Mouse (Mus musculus) right cerebral cortex, postnatal 4 days (tissue): ENCODE results near the gene Slc46a2.
A peak's percentile ranks its signal among the peaks of the same experiment; 100 is the strongest.

Source experiments
- DNase-seq: peaks from one replicate; pipeline ENCODE4 v3.0.0-alpha.2; 2022

Slc46a2 gene

GRCm38 (mm10) chr4:59914608-59915403 is at the start of gene Slc46a2:
Gene Slc46a2, minus strand, starts transcription at chr4:59915056.
- no peak for DNase-seq

DNA sequence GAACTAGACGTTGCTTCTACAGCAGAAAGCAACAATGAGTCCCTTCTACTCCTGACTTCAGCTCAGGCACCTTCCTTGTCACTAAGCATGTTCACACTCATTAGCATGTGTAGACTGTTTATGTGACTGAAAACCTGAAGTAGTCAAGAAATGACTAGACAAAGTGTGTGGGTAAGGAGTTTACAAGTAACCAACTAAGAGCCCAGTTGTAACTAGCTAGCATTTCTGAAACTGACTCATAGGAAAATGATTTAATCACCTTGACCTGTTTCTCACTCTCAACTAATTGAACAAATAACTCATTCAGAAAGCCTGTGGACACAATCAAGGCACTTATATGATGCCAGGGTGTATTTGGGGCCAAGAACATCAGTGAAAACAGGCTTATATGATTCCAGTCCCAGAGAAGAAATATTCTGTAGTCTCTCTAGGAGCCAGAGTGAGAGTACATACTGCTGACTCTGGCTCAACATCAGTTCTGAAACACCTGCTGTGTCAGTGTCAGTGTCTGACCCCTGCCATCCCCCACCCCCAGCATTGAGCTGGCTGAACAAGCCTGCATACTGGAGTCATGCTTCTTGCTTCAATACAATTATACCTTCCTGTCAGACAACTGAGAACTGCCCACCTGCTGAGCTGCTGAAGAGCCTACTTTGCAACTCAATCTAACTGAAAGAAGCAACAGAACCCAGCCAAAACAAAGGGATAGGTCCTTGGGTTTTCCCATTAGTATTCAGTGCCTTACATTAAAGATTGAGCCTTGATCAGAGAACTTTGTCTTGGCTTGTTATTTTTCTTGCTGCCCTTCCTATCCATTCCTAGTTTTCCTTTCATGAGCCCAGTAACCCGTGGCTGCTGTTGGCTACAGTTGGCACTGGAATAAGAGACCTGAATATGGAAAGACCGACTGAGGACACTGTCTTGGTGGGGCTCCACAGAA is 48.8 kb upstream of the Slc46a2 start, which contains the start of gene Mup6:
Mup6 (plus strand) TSS at position 890 of the 940 bp plus-strand sequence.
- no peak for DNase-seq

- DNase-seq = no peak
Observed at GRCm38 (mm10) chr4:59960610-59961009, 45.8 kb upstream of the Slc46a2 start, which contains the start of gene Mup4. Gene Mup4, minus strand, starts transcription at chr4:59960710.

- no peak for DNase-seq
Observed at GRCm38 (mm10) chr4:59937543-59937942, 22.7 kb upstream of the Slc46a2 start.

DNA sequence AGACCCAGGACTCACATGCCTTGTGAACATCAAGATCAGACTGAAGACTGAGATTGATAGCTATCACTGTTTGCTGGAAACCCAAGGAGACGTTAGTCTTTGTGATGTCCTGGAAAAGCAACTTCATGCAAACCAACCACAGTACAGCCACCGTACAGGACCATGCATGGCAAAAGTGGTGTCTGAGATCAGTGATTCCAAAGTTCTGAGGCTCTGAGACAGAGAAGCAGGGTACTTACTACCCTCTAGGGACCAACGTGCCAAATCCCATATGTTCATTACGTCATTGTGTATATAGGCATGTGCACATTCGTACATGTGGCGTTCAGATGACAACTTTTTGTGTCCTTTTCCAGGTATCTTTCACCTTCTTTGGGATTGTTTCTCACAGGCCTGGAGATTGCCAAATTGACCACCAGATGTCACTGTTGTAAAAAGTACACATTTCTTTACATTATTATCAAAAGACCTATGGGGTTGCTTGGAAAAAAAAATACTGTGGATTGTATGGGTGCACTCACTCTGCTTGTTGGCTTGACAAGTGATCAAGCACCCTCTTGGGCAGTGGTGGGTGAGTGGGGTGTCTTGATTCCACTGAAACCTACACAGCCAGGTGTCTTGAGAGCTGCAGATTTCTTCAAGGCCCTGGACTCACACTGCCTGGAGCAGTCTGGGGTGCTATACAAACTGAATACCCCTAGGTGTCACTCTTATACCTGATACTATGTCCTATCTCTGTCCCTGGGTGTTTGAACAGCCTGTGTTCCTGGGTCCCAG is 17.8 kb upstream of the Slc46a2 start:
- peak; percentile 11 for DNase-seq

DNA sequence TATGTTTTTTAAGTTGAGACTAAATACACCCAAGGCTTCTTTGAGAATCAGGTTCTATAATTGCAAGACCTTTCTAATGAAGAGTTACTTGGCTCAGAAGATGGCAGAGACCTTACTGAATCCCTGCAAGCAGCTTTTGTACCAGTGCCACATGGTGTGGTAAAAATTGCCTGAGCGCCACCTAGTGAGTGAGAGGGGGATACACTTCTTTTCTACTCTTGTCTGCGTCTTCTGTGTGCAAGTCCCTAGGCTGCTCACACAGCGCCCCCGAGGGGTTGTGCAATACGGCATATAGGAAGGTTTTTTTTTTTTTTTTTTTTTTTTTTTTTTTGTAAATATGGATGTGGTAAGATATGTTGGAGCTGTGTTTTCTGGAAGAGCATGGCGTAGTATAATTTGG is 13.5 kb upstream of the Slc46a2 start:
- DNase-seq = peak; percentile 49

DNA sequence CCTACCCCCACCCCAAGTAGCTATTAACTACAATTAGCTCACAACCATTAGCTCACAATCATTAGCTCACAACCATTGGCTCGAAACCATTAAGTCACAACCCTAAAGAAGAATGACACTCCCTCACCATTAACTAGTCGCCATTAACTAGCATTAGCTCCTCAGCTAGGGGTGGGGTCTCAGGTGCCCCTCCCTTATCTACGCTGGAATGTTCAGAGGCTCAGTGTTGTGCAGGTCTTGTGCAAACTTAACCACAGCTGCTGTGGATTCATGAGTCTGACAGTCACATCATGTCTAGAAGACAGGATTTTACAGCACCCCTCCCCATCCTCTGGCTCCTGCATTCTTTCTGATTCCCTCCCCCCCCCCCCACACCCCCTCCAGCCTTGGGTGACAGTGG is 12.8 kb upstream of the Slc46a2 start:
- no peak for DNase-seq

DNA sequence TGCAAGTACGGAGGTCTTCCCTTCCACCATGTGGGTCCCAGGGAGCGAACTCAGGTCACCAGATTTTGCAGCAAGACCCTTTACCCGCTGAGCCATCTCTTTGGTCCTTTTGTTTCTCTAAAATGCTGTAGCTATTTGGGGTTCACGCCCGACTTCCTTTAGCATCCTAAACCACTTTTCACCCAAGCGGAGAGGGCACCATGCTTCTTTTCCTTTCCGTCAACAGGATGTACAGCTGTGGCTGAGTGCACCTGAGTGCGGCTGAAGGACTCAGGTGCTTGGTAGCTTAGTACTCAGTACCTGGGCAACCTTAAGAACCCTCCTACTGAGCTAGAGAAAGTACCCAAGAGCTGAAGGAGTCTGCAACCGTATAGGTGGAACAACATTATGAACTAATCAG is 10.2 kb upstream of the Slc46a2 start:
- no peak for DNase-seq

- DNase-seq = no peak
Observed at GRCm38 (mm10) chr4:59917966-59918365, 3.1 kb upstream of the Slc46a2 start.

DNA sequence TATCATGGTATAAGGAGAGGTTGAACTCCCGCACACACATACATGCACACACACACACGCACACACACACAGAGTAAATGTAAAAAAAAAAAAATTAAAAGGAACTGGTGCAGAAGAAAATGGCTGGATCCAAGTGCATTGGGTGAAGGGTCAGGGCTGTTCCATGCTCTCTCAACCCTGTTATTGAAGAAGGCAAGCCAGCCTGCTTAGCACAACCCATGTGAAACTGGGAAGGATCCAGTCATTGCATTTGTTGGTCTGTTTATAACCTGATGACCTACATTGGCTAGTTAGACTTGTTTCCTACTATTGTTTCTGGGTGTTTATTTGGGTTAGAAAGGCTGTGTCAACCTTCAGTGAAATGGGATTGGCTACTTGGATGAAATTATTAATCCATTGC is 6.1 kb downstream of the Slc46a2 start:
- no peak for DNase-seq

GRCm38 (mm10) chr4:59907657-59908230 is 7.1 kb downstream of the Slc46a2 start:
- DNase-seq = no peak

- DNase-seq = no peak
Observed at GRCm38 (mm10) chr4:59907092-59907491, 7.8 kb downstream of the Slc46a2 start.

DNA sequence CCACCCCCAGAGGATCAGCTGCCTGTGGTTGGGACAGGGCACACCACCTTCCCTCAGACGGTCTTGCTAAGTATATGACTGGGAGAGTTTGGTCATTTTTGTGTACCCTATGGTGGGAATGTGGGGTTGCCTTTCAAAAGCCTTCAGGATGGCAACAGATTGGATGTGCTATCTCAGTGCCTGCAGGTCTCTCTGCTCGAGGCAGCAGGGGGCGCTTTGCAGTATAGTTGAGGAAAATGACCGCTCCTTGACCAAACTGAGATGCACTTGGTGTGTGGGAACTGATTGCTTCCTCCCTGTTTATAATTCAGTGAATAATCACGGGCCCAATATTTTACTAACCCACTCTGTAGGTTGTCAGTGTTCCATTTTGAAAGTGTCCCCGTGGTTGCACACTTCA is 12.3 kb downstream of the Slc46a2 start:
- no peak for DNase-seq

- no peak for DNase-seq
Observed at GRCm38 (mm10) chr4:59901810-59902209, 13.0 kb downstream of the Slc46a2 start.

DNA sequence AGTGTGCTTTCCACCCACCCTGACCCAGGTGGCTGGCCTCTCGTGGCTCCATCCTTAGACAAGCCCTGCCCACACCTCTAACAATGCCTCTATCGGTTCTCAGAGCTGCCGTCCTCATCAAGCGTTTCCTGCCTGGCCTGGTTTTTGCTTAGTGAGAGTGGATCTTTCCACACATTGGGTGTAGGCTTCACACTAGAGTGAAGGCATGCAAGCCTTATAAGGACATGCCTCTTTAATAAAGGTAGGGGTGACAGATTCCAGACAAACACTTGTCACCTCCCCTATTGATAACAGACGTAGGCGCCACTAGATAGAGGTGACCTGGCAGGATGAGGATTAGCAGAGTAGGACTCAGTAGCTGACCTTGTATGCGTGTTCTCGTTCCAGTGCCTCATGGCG is 16.3 kb downstream of the Slc46a2 start:
- DNase-seq = no peak

- DNase-seq = no peak
Observed at GRCm38 (mm10) chr4:59897814-59898520, 16.9 kb downstream of the Slc46a2 start.

- no peak for DNase-seq
Observed at GRCm38 (mm10) chr4:59896000-59896399, 18.9 kb downstream of the Slc46a2 start.

DNA sequence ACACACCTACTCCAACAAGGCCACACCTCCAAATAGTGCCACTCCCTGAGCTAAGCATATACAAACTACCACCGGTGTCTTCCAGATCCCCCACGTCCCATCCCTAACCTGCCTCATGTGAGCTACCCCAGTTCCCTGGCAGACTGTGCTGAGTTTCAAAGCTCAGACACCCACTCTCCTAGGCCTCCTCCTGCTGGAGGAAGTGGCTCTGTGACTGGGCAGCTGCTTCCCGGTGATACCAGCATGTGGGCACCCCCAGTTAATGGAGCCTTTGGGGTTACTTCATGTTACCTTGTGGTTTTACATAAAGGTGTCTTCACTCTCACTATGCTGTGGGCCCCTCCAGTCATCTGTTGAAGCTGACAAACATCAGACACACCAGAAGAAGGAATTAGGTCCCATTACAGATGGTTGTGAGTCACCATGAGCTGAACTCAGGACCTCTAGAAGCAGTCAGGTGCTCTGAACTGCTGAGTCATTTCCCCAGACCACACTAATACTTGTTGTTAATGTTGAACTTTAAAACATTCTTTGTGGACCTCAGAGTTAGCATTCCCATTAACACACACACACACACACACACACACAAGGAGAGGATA is 19.8 kb downstream of the Slc46a2 start:
- DNase-seq = no peak

- no peak for DNase-seq
Observed at GRCm38 (mm10) chr4:59894415-59894814, 20.4 kb downstream of the Slc46a2 start.

GRCm38 (mm10) chr4:59892731-59893130 is 22.1 kb downstream of the Slc46a2 start:
- DNase-seq = no peak

DNA sequence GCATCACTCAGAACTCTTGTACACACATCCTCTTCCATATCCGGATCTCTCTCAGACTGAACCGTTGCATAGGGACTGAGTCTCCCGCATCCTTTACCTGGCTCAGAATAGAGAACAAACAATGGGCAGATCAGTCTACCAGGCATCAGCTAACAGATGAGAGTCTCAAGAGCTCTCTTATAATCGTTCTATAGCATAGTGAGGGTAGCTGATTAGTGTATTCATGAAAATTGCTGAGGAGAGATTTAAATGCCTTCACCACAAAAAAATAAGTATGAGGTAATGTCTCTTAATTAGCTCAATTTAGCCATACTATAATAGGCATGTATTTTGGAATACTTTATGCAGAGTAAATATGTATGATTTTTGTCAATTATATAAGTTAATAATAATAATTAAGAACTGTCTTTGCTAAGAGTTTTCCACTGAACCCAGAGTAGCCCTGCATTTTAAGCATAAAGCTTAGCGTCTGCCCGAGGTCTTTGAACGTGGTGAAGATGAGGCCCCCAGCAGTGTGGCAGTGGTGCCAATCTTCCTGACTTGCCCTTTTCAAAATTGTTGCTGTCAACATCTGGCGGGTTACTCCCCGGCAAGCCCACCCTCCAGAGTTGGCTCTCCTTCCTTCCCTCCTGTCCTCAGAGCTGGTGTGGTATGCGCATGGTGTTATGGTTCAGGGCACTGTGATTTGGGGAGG is 23.0 kb downstream of the Slc46a2 start:
- no peak for DNase-seq
